Mouse (Mus musculus) spleen, adult 2 months (tissue): ENCODE measurements at regions not wholly inside any gene's neighbourhood (a gene's known extent, or its start where the extent isn't known, plus 50 kb on each side); places are given as distances from the start of the nearest gene placed in this dataset.

Source experiments
- DNase-seq, 2 experiments: peaks; one replicate each; pipeline versions ENCODE4 v3.0.0 to v3.0.0-alpha.2; 2012 to 2021; ENCODE audit warnings: low spot score in 2 of 2, low read depth in 1 of 2
- H3K27ac ChIP-seq: fragments of 200-500 bp; 2 replicates; pipeline ENCODE4 v1.5.1; 2012; ENCODE audit warnings: low read length, inconsistent platforms; ENCODE audit not compliant: insufficient read depth
- H3K27me3 ChIP-seq: fragments of 200-500 bp; 2 replicates; pipeline ENCODE4 v1.6.1; 2012; ENCODE audit warnings: mild to moderate bottlenecking, moderate library complexity, low read length, inconsistent platforms; ENCODE audit not compliant: control insufficient read depth, insufficient read depth
- H3K36me3 ChIP-seq: fragments of 200-500 bp; 2 replicates; pipeline ENCODE4 v1.6.1; 2012; ENCODE audit warnings: mild to moderate bottlenecking, low read length, inconsistent platforms; ENCODE audit not compliant: control insufficient read depth, insufficient read depth
- H3K4me1 ChIP-seq: fragments of 200-500 bp; 2 replicates; pipeline ENCODE4 v1.6.1; 2011; ENCODE audit warnings: inconsistent platforms; ENCODE audit not compliant: control insufficient read depth, insufficient read depth, insufficient read length
- H3K4me3 ChIP-seq: fragments of 200-500 bp; 2 replicates; pipeline ENCODE4 v1.5.1; 2011; ENCODE audit warnings: mild to moderate bottlenecking, inconsistent platforms; ENCODE audit not compliant: insufficient read depth, insufficient read length; ENCODE audit errors: extremely low read depth
- CTCF ChIP-seq: fragments of 200-500 bp; IDR thresholded peaks from 2 replicates; pipeline ENCODE4 v1.5.1; 2011; ENCODE audit warnings: mild to moderate bottlenecking, inconsistent platforms; ENCODE audit not compliant: insufficient read depth, insufficient read length, insufficient replicate concordance; ENCODE audit errors: extremely low read depth
- POLR2A ChIP-seq: fragments of 200-500 bp; IDR thresholded peaks from 2 replicates; pipeline ENCODE4 v1.6.1; 2011; ENCODE audit warnings: low read depth, low read length, inconsistent platforms
- WGBS: fragments of 180-500 bp; shearing (Covaris S2); methylation state at CpG from one replicate; pipeline ENCODE4 v1.1.7; 2018; 5-methylcytosine and 5-hydroxymethylcytosine counted together

GRCm38 (mm10) chr3:52575237-52575798 is 307.2 kb downstream of the Foxo1 start:
- 83% methylated on average over 8 of the region's 8 CpGs for WGBS
- no peak for DNase-seq
- peaks cover 22% of the 10 kb centered on the region; the same call in 1 of the 2 replicates for H3K4me1 ChIP-seq
- H3K27ac ChIP-seq = no peak overlapping the region
- H3K27me3 ChIP-seq = no peaks in the 10 kb centered on the region
- no peak overlapping the region for H3K4me3 ChIP-seq
- TF ChIP-seq CTCF = no peak
- no peak for TF ChIP-seq POLR2A
- no peaks in the 10 kb centered on the region for H3K36me3 ChIP-seq

GRCm38 (mm10) chr3:52574341-52574740 is 306.2 kb downstream of the Foxo1 start:
- Histone ChIP-seq H3K27ac (peak overlapping the region; percentile 89), H3K27me3 (no peaks in the 10 kb centered on the region), H3K4me3 (no peak overlapping the region), H3K36me3 (no peaks in the 10 kb centered on the region), H3K4me1 (peaks cover 26% of the 10 kb centered on the region; the same call in 1 of the 2 replicates)
- TF ChIP-seq CTCF (no peak), POLR2A (no peak)
- DNase-seq = no peak
- 87% methylated on average over 6 of the region's 6 CpGs for WGBS

- 79% methylated on average over 6 of the region's 6 CpGs for WGBS
- H3K36me3 ChIP-seq = no peaks in the 10 kb centered on the region
- TF ChIP-seq POLR2A (no peak), CTCF (no peak)
- H3K4me3 ChIP-seq = no peak overlapping the region
- no peaks in the 10 kb centered on the region for H3K27me3 ChIP-seq
- H3K27ac ChIP-seq = peak overlapping the region; percentile 89
- peaks cover 31% of the 10 kb centered on the region; the same call in 1 of the 2 replicates for H3K4me1 ChIP-seq
- DNase-seq = no peak
Measured at GRCm38 (mm10) chr3:52573806-52574205, 305.7 kb downstream of the Foxo1 start.

- TF ChIP-seq CTCF = no peak
- no peak for TF ChIP-seq POLR2A
- DNase-seq = peak; percentile 36 to 77
- H3K4me1 ChIP-seq = peaks cover 31% of the 10 kb centered on the region
- no peaks in the 10 kb centered on the region for H3K27me3 ChIP-seq
- no peak overlapping the region for H3K4me3 ChIP-seq
- H3K27ac ChIP-seq = peak overlapping the region; percentile 89
- H3K36me3 ChIP-seq = no peaks in the 10 kb centered on the region
- 37% methylated on average over 11 of the region's 11 CpGs for WGBS
Measured at GRCm38 (mm10) chr3:52572514-52573485, 304.7 kb downstream of the Foxo1 start.

- peaks cover 17% of the 10 kb centered on the region for H3K4me1 ChIP-seq
- H3K4me3 ChIP-seq = no peak overlapping the region
- H3K27me3 ChIP-seq = no peaks in the 10 kb centered on the region
- H3K36me3 ChIP-seq = no peaks in the 10 kb centered on the region
- TF ChIP-seq CTCF (no peak), POLR2A (no peak)
- peak; percentile 18 to 58 for DNase-seq
- 16% methylated on average over 9 of the region's 9 CpGs for WGBS
- H3K27ac ChIP-seq = peak overlapping the region; percentile 90
Measured at GRCm38 (mm10) chr3:52567606-52568372, 299.7 kb downstream of the Foxo1 start.

- no peak overlapping the region for H3K27ac ChIP-seq
- H3K27me3 ChIP-seq = no peaks in the 10 kb centered on the region
- DNase-seq = no peak
- H3K4me3 ChIP-seq = no peak overlapping the region
- TF ChIP-seq POLR2A (no peak), CTCF (no peak)
- WGBS = 93% methylated on average over 5 of the region's 5 CpGs
- H3K4me1 ChIP-seq = peaks cover 3% of the 10 kb centered on the region
- H3K36me3 ChIP-seq = no peaks in the 10 kb centered on the region
Measured at GRCm38 (mm10) chr3:52563595-52563994, 295.5 kb downstream of the Foxo1 start.
